Mouse (Mus musculus): ENCODE measurements around the gene Ezr. TPM values are rescaled to one million over a fixed set of nuclear protein-coding genes. Genes with fewer than 3 reads are reported as not detected.

The Ezr gene
- polyA plus RNA-seq, 1 experiment from 2014 or later: 115 TPM

DNA sequence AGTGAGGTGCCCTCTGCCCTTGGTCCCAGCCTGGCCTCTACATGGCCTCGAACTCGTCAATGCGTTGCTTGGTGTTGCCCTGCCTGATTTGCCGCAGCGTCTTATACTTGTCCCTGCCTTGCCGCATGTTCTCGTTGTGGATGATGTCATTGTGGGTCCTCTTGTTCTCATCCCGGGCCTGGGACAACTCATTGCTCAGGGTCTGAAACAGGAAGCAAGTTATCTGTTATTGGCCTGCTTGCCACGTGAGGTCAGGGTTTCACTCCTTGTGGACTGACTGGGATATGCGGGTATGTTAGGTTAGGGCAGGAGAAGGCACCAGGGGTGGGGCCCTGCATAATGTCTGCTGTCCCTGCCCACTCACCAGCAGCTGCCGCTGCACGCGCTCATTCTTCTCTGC is 43.3 kb downstream of the Ezr start:
- no peak overlapping the region for H3K4me3 ChIP-seq
- H3K27me3 ChIP-seq: no peaks in the 10 kb centered on the region
- no peaks in the 10 kb centered on the region for H3K9me3 ChIP-seq
- H3K36me3 ChIP-seq: peaks cover 47% of the 10 kb centered on the region
- 91% methylated on average over 13 of the region's 13 CpGs for WGBS
- H3K9ac ChIP-seq: no peak overlapping the region
- H3K4me1 ChIP-seq: peaks cover 24% of the 10 kb centered on the region
- H3K4me2 ChIP-seq: no peak overlapping the region
- no peak overlapping the region for H3K27ac ChIP-seq
- ATAC-seq (ENCODE audit: insufficient number of reproducible peaks, low FRiP score, low TSS enrichment, low read depth): no peak

DNA sequence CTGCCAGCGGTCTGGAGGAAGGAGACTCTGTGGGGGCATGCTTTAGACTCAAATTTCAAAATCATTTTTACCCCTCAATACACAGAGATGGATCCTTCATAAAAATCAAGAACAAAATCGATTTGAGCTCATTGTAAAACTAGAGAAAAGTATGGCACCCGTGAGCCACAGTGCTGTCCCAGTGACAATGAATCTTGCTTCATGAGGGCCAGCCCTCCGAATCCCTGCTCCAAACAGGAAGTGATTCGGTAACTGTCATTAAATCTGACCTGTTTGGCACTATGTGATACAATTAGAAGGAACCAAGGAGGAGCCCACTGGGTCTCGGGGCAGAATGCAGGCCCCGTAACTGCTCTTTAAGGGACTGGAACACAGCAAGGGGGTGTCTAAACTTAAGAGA is 43.7 kb downstream of the Ezr start:
- Histone ChIP-seq H3K9ac (no peak overlapping the region), H3K27me3 (no peaks in the 10 kb centered on the region), H3K36me3 (peaks cover 47% of the 10 kb centered on the region), H3K4me2 (no peak overlapping the region), H3K4me3 (no peak overlapping the region), H3K27ac (no peak overlapping the region), H3K4me1 (peaks cover 20% of the 10 kb centered on the region), H3K9me3 (no peaks in the 10 kb centered on the region)
- no peak for ATAC-seq (ENCODE audit: insufficient number of reproducible peaks, low FRiP score, low TSS enrichment, low read depth)
- WGBS: 77% methylated on average over 7 of the region's 7 CpGs

DNA sequence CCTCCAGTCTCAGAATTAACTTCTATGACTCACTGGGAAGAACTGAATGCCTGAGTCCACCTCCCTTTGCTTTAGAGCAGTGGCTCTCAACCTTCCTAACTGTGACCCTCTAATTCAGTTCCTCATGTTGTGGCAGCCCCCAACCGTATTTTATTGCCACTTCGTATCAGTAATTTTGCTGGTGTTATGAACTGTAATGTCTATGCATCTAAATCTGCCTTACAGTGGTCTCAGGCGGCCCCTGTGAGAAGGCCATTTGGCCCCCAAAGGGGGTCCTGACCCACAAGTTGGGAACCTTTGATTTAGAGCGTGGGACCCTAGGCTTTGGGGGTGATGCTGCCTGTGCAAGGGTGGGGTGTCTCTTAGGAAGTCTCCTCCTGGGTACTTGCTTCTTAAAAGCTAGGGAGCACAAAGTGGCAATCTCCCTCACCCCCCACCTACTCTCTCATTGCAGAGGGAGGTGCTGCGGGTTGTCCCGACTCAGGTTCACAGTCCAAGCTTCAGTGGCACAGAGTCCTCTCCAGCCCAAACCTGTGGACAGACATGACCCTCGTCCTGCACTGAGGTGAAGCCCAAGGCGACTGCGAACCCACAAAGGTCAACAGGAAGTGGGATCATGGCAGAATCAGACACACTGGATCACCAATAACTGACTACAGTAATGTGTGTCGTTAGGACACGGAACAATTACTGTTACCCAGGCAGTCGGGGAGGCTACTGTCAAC is 45.1 kb downstream of the Ezr start:
- H3K27ac ChIP-seq: no peak overlapping the region
- ATAC-seq (ENCODE audit: insufficient number of reproducible peaks, low FRiP score, low TSS enrichment, low read depth): no peak
- H3K4me3 ChIP-seq: no peak overlapping the region
- peaks cover 7% of the 10 kb centered on the region for H3K4me1 ChIP-seq
- no peak overlapping the region for H3K9ac ChIP-seq
- H3K36me3 ChIP-seq: peaks cover 46% of the 10 kb centered on the region
- H3K4me2 ChIP-seq: no peak overlapping the region
- no peaks in the 10 kb centered on the region for H3K9me3 ChIP-seq
- WGBS: 77% methylated on average over 12 of the region's 12 CpGs
- no peaks in the 10 kb centered on the region for H3K27me3 ChIP-seq

DNA sequence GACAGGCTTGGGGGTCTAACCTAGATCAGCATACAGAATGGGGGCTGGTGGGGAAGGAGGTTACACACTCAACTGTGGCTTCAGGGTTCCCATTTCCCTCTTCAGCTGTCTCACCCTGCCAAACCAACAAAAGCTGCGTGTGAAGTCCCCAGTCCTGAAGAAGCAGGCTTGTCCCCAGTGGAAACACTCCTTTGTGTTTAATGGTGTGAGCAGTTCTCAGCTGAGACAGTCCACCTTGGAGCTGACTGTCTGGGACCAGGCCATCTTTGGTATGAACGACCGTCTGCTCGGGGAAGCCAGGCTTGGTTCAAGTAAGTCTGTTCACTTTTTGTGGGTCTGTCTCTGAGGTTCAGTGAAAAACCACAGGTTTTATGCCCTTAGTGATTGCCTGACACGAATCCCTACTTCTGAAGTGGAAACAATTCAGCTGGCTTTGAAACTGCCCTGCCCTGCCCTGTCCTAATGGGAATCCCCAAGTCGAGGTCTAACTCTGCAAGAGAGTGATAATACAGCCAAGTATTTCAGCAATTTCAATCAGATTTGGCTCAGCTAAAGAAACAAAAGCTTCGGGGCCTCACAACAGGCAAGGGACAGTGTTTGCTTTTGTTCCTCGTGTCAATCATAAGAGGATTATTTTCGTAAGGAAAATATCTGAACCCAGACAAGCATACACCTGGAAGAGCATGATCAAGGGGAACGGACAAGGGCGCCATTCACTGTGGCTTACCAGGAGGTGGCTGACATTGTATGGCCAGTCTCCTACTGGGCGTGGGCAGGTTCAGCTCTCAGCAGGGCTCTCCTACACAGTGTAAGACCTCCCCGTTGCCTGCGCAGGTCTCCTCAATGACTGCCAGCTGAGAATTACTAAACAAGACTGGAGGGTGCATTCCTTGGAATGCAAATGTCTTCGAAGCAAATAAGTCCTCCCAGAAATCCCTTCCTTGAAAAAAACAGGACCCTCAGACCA is 46.0 kb downstream of the Ezr start:
- Histone ChIP-seq H3K27ac (no peak overlapping the region), H3K4me3 (no peak overlapping the region), H3K9ac (no peak overlapping the region), H3K4me2 (no peak overlapping the region), H3K4me1 (peaks cover 2% of the 10 kb centered on the region; the same call in 1 of the 2 replicates), H3K27me3 (no peaks in the 10 kb centered on the region), H3K9me3 (no peaks in the 10 kb centered on the region), H3K36me3 (peaks cover 38% of the 10 kb centered on the region)
- no peak for ATAC-seq (ENCODE audit: insufficient number of reproducible peaks, low FRiP score, low TSS enrichment, low read depth)
- 52% methylated on average over 15 of the region's 15 CpGs for WGBS

DNA sequence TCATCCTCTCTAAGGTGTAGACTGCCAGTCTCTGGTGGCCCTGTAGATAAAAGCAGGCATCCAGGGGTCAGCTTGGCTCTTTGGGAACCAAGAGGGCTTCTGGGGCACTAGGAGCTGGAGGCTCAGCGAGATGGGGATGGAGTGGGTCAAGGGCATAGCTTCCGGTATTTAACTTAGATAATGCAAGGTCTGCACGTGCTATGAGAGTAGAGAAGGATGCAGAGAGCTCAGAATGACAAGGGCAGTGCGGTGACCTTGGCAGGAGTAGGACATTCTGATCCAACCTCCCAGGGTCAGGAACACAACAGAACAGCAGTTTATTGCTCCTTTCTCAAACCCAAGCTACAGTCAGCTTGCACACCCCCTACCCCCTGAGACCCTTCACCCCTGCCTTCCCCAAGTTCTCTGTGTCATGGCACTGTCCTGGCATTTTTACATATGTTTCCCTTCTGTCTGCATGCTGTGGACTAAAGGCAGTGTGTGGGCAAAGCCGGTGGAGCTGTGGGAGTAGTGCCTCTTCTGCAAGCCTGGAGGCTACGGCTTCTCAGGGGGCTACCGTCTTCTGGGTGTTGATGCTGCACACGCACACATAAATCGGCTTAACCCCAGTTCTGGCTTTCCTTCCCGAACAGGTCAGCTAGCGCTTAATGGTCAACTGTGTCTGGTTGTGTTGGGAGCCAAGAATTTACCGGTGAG is 47.7 kb downstream of the Ezr start:
- Histone ChIP-seq H3K4me3 (no peak overlapping the region), H3K9me3 (no peaks in the 10 kb centered on the region), H3K9ac (no peak overlapping the region), H3K4me1 (peaks cover 2% of the 10 kb centered on the region; the same call in 1 of the 2 replicates), H3K27ac (no peak overlapping the region), H3K4me2 (no peak overlapping the region), H3K27me3 (no peaks in the 10 kb centered on the region), H3K36me3 (peaks cover 21% of the 10 kb centered on the region)
- no peak for ATAC-seq (ENCODE audit: insufficient number of reproducible peaks, low FRiP score, low TSS enrichment, low read depth)
- 88% methylated on average over 12 of the region's 12 CpGs for WGBS

DNA sequence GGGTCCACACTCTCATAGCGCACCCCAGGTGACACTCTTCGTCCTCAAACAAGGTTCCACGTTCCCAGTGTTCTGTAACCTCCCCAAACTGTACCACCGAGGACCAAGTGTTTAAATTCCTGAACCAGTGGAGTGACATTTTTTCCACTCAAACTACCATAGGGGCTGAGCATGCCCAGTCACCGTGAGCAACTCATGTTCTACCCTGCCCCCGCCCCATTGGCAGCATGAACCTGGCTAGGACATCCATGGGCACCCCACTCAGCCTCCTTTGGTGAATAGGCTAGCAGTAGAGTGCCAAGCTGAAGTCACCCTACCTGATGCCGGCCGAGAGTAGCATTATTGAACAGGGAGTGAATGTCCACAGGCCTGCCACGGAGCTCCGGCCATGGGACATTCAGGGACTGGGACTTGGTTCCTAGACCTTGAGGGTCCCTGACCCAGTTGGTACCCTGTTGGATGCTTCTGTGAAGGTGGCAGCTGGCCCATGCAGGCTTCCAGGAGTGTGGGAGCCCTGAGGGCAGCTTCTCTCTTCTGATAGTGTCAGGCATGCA is 49.2 kb downstream of the Ezr start:
- Histone ChIP-seq H3K36me3 (peaks cover 8% of the 10 kb centered on the region), H3K4me1 (peaks cover 6% of the 10 kb centered on the region), H3K9ac (no peak overlapping the region), H3K27ac (no peak overlapping the region), H3K27me3 (no peaks in the 10 kb centered on the region), H3K4me3 (no peak overlapping the region), H3K9me3 (no peaks in the 10 kb centered on the region), H3K4me2 (no peak overlapping the region)
- 89% methylated on average over 10 of the region's 10 CpGs for WGBS
- ATAC-seq (ENCODE audit: insufficient number of reproducible peaks, low FRiP score, low TSS enrichment, low read depth): no peak

DNA sequence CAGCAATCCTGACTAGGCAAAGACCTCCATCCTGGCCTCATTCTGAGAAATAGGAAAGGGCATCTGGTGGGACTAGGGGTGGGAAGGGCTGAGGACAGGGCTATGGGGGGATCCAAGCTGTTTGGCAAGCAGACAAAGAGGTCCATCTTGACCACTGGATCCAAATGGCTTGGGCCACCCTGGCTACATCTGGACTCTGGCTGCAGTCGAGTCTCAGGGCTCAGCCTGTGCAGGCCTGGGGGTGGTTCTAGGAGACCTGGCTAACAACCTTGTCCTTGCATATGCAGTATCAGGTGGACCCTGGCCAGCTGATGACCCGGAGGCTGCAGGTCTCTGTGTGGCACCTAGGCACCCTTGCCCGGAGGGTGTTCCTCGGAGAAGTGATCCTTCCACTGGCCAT is 49.9 kb downstream of the Ezr start:
- H3K4me1 ChIP-seq: peaks cover 6% of the 10 kb centered on the region
- no peak overlapping the region for H3K9ac ChIP-seq
- H3K9me3 ChIP-seq: no peaks in the 10 kb centered on the region
- no peak overlapping the region for H3K27ac ChIP-seq
- H3K27me3 ChIP-seq: no peaks in the 10 kb centered on the region
- no peak for ATAC-seq (ENCODE audit: insufficient number of reproducible peaks, low FRiP score, low TSS enrichment, low read depth)
- no peak overlapping the region for H3K4me2 ChIP-seq
- 94% methylated on average over 4 of the region's 4 CpGs for WGBS
- peaks cover 2% of the 10 kb centered on the region for H3K36me3 ChIP-seq
- no peak overlapping the region for H3K4me3 ChIP-seq

DNA sequence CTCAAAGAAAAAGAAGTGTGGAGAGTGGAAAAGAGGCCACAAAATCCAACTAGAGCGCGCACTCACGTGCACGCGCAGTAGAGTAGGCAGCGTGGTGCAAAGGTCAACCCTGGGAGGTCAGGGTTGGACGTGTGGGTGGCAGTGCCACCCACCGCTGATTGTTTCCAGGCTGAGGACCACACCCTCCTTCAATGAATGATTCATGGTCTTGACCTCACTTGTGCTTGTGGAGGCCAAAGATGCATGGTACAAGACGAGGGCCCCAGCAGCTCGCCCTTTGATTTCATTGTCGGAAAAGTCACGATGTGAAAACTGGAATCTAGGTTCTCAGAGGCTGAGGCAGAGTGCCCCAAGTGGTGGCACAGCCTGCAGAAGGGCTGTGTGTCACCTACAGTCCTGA is 51.0 kb downstream of the Ezr start:
- no peaks in the 10 kb centered on the region for H3K9me3 ChIP-seq
- WGBS: 84% methylated on average over 12 of the region's 12 CpGs
- H3K27ac ChIP-seq: no peak overlapping the region
- H3K27me3 ChIP-seq: no peaks in the 10 kb centered on the region
- no peak overlapping the region for H3K9ac ChIP-seq
- H3K4me1 ChIP-seq: peaks cover 4% of the 10 kb centered on the region
- no peak overlapping the region for H3K4me3 ChIP-seq
- H3K4me2 ChIP-seq: no peak overlapping the region
- no peaks in the 10 kb centered on the region for H3K36me3 ChIP-seq
- ATAC-seq (ENCODE audit: insufficient number of reproducible peaks, low FRiP score, low TSS enrichment, low read depth): no peak

DNA sequence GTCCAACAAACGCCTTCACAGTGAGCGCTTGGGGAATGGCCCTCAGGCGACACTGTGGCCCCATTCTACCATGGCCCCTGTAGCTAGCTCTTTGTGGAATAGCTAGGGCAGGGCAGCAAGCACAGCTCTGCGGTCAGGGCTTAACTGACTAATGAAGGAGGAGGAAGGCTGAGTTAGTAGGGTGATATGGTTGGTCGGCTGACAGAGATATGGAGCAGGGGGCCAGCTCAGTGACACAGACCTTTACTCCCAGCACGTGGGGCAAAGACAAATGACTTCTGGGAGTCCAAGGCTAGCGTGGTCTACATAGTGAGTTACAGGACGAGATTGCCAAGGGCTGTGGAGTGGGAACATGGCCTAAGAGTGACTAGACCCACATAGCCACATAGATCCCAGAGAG is 51.5 kb downstream of the Ezr start:
- Histone ChIP-seq H3K9me3 (no peaks in the 10 kb centered on the region), H3K36me3 (no peaks in the 10 kb centered on the region), H3K4me3 (no peak overlapping the region), H3K4me1 (peaks cover 4% of the 10 kb centered on the region), H3K27me3 (no peaks in the 10 kb centered on the region), H3K4me2 (no peak overlapping the region), H3K9ac (no peak overlapping the region), H3K27ac (no peak overlapping the region)
- 74% methylated on average over 8 of the region's 8 CpGs for WGBS
- no peak for ATAC-seq (ENCODE audit: insufficient number of reproducible peaks, low FRiP score, low TSS enrichment, low read depth)

DNA sequence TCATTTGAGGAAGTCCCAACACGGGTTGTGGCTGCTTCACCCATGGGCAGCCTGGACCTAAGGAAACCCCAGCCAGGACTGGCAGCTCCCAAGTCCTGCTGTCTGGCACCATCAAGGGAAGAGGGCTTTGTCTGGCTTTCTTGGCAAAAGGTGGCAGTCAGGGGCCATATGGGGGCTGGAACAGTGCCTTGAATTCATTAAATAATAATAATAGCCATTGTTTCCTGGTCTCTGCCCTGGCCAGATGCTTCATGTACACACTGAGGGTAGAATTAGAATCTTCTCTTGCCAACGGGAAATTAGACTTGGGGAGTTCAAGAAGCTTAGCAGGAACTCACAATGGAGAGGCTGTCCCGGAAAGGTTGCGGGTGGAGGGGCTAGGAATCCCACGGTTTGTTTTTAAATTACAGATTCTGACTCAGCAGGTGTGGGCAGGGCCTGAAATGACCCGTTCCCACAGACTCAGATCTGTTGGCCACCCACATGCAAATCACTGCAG is 53.3 kb downstream of the Ezr start:
- H3K9ac ChIP-seq: no peak overlapping the region
- H3K27ac ChIP-seq: no peak overlapping the region
- 24% methylated on average over 6 of the region's 6 CpGs for WGBS
- peaks cover 4% of the 10 kb centered on the region for H3K4me1 ChIP-seq
- H3K27me3 ChIP-seq: no peaks in the 10 kb centered on the region
- no peaks in the 10 kb centered on the region for H3K9me3 ChIP-seq
- no peaks in the 10 kb centered on the region for H3K36me3 ChIP-seq
- H3K4me3 ChIP-seq: no peak overlapping the region
- no peak overlapping the region for H3K4me2 ChIP-seq
- ATAC-seq (ENCODE audit: insufficient number of reproducible peaks, low FRiP score, low TSS enrichment, low read depth): no peak

DNA sequence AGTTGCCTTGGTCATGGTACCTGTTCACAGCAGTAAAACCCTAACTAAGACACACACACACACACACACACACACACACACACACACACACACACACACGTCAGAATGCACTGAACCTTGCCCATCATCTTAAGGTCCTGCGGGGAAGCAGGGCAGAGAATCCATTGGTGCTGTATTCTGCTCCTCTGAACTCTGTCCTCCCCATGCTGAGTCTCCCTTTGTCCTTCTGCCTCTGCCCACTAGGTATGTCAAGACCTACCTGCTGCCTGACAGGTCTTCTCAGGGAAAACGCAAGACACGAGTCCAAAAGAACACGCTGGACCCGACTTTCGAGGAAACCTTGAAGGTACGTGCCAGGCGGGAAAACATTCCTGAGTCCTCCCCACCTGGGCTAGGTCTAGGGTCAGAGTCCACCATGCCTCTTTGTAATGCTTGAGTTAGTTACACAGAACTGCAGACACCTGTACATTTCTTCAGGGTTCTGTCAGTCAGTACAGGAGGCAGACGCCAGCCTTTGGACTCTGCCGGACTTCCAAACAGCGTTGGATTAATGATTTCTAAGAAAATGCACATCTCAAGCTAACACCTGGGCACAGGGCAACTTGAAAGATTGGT is 54.5 kb downstream of the Ezr start:
- no peak overlapping the region for H3K4me2 ChIP-seq

More for the DNA sequence above, 54.5 kb downstream of the Ezr start:
- Histone ChIP-seq H3K4me3 (no peak overlapping the region), H3K27me3 (no peaks in the 10 kb centered on the region), H3K9ac (no peak overlapping the region), H3K4me1 (peaks cover 4% of the 10 kb centered on the region), H3K27ac (no peak overlapping the region), H3K36me3 (no peaks in the 10 kb centered on the region), H3K9me3 (no peaks in the 10 kb centered on the region)
- 90% methylated on average over 12 of the region's 12 CpGs for WGBS
- no peak for ATAC-seq (ENCODE audit: insufficient number of reproducible peaks, low FRiP score, low TSS enrichment, low read depth)
